Mouse (Mus musculus): Measurements from ENCODE around the gene Nrip1.

GRCm38 (mm10) chr16:76372941-76373561, 576 bp downstream of the Nrip1 start:
- TF ChIP-seq CTCF (IDR thresholded peaks at IDR 0.05; ENCODE audit: low read depth, low read length) (no peak), POLR2A (IDR thresholded peaks at IDR 0.05; ENCODE audit: insufficient read depth, low read length) (no peak), EP300 (IDR thresholded peaks at IDR 0.05; ENCODE audit: insufficient read depth, low read depth, low read length) (no peak)
